ENCODE assay signal across 8 mouse cellular contexts in genomic region chr4:150556382-150557221, GRCm38 (mm10).
DNase-seq lines count a peak whose midpoint lies in the region; ATAC-seq lines count a peak whose summit lies in the region.

No protein-coding gene starts in this region.

- peak overlapping the region; percentile 55 for H3K27ac ChIP-seq in intestine, embryonic 16.5 days (ENCODE audit: low read length)

- H3K9ac ChIP-seq in intestine, embryonic 16.5 days (ENCODE audit: low read depth, low read length): 0 out of 2 replicates have a peak overlapping the region, but pooled peaks have one; percentile 28

- H3K4me1 ChIP-seq in intestine, embryonic 16.5 days (ENCODE audit: control insufficient read depth, insufficient read depth, low read length): peaks cover 13% of the 10 kb centered on the region

- no peaks in the 10 kb centered on the region for H3K36me3 ChIP-seq in intestine, embryonic 16.5 days (ENCODE audit: control insufficient read depth, insufficient read depth, low read length)

- no peaks in the 10 kb centered on the region for H3K27me3 ChIP-seq in intestine, embryonic 16.5 days (replicated peaks; ENCODE audit: control insufficient read depth, insufficient read depth, low read length)

- peak; percentile 87 for DNase-seq in adrenal gland, postnatal 10 days
- DNase-seq in embryo, embryonic 9.5 days (ENCODE audit: extremely low spot score): peak; percentile 54
- peak; percentile 98 for DNase-seq in heart, adult 11 months
- peak; percentile 75 to 84 for DNase-seq in left cerebral cortex, postnatal 14 days (ENCODE audit: low spot score in 2 of 2)
- DNase-seq in right cerebral cortex, postnatal 25 days: peak; percentile 56
- DNase-seq in c-Kit-positive CD71-positive TER-119-positive erythroid progenitor cells, embryonic 14.5 days (ENCODE audit: low spot score): no peak

- no peaks in the 10 kb centered on the region for H3K9me3 ChIP-seq in intestine, embryonic 16.5 days (ENCODE audit: control insufficient read depth, low read length)

- 6% methylated on average over 17 of the region's 17 CpGs for WGBS in intestine, embryonic 16.5 days

- peak; percentile 71 for ATAC-seq in intestine, embryonic 16.5 days
- peak; percentile 65 for ATAC-seq in megakaryocyte progenitor cell, adult 5-6 weeks (replicated peaks; ENCODE audit: poor library complexity)

- peak overlapping the region; percentile 14; the same call in 1 of the 2 replicates for H3K4me2 ChIP-seq in intestine, embryonic 16.5 days (ENCODE audit: low read depth, low read length)

- intact Hi-C loops in left cerebral cortex, postnatal 14 days (cut with DNase I): no loop called here

- H3K4me3 ChIP-seq in intestine, embryonic 16.5 days (ENCODE audit: low read length): no peak overlapping the region
